Mouse (Mus musculus) cerebellum, adult (tissue): ENCODE measurements around the gene Lypd3.

ENCODE experiments used
- ATAC-seq: cut with Nextera tagmentation; 2 replicates; pipeline ENCODE4 v1.9.2; 2017; ENCODE audit warnings: mild to moderate bottlenecking, moderate library complexity, mixed read lengths; ENCODE audit not compliant: insufficient number of reproducible peaks, low FRiP score, low TSS enrichment

Gene Lypd3

GRCm38 (mm10) chr7:24636264-24636663 is at the start of gene Lypd3:
TSS of gene Lypd3 (plus strand) at chr7:24636550.
- no peak for ATAC-seq

- ATAC-seq, result no peak
Measured at GRCm38 (mm10) chr7:24586828-24587227, 49.5 kb upstream of the Lypd3 start.

GRCm38 (mm10) chr7:24587330-24588105 is 48.8 kb upstream of the Lypd3 start, which contains the start of the genes Ethe1 and Zfp575:
TSS of gene Ethe1 (plus strand) at chr7:24587543.
TSS of gene Zfp575 (minus strand) at chr7:24587641.
- ATAC-seq, result peak; percentile 31; the same call in 1 of the 2 replicates

- ATAC-seq, result no peak
Measured at GRCm38 (mm10) chr7:24588336-24588735, 48.0 kb upstream of the Lypd3 start.

- ATAC-seq, result no peak
Measured at GRCm38 (mm10) chr7:24591735-24592134, 44.6 kb upstream of the Lypd3 start.

- ATAC-seq, result no peak
Measured at GRCm38 (mm10) chr7:24592163-24592562, 44.2 kb upstream of the Lypd3 start.

- no peak for ATAC-seq
Measured at GRCm38 (mm10) chr7:24592781-24593180, 43.6 kb upstream of the Lypd3 start.

GRCm38 (mm10) chr7:24593621-24594308 is 42.6 kb upstream of the Lypd3 start:
- ATAC-seq, result peak; percentile 87; the same call in 1 of the 2 replicates

- no peak for ATAC-seq
Measured at GRCm38 (mm10) chr7:24594309-24594803, 42.0 kb upstream of the Lypd3 start.

GRCm38 (mm10) chr7:24595464-24595863 is 40.9 kb upstream of the Lypd3 start:
- no peak for ATAC-seq

- ATAC-seq, result no peak
Measured at GRCm38 (mm10) chr7:24598121-24598520, 38.2 kb upstream of the Lypd3 start.

- no peak for ATAC-seq
Measured at GRCm38 (mm10) chr7:24599211-24600067, 36.9 kb upstream of the Lypd3 start.

GRCm38 (mm10) chr7:24600941-24601597 is 35.3 kb upstream of the Lypd3 start:
- peak; percentile 89 for ATAC-seq

- no peak for ATAC-seq
Measured at GRCm38 (mm10) chr7:24605561-24605960, 30.8 kb upstream of the Lypd3 start.

GRCm38 (mm10) chr7:24606046-24606445 is 30.3 kb upstream of the Lypd3 start:
- no peak for ATAC-seq

- peak; percentile 52; the same call in 1 of the 2 replicates for ATAC-seq
Measured at GRCm38 (mm10) chr7:24608017-24608416, 28.3 kb upstream of the Lypd3 start.

- no peak for ATAC-seq
Measured at GRCm38 (mm10) chr7:24608561-24608960, 27.8 kb upstream of the Lypd3 start.

- ATAC-seq, result no peak
Measured at GRCm38 (mm10) chr7:24610144-24610878, 26.0 kb upstream of the Lypd3 start, which contains the start of gene Phldb3. TSS of gene Phldb3 (plus strand) at chr7:24610763.

- no peak for ATAC-seq
Measured at GRCm38 (mm10) chr7:24610879-24611494, 25.4 kb upstream of the Lypd3 start.
